Mouse (Mus musculus) gastrocnemius, postnatal 36 days (tissue): Measurements from ENCODE around the gene Evpl. TPM values are rescaled to one million over a fixed set of nuclear protein-coding genes. Genes with fewer than 3 reads are reported as not detected.

Source experiments
- DNase-seq, 2 experiments: peaks; one replicate each; pipeline ENCODE4 v3.0.0; 2022
- intact Hi-C: fragments of 180-260 bp; cut with DNase I; formaldehyde crosslinking; loops from one replicate; pipeline ENCODE4 v1.15.1; 2025
- total RNA-seq, 2 experiments: library from RNA; stranded (reverse); gene quantifications; 2 replicates each; pipeline ENCODE4 v1.2.3; 2021

Gene Evpl
- total RNA-seq, 2 experiments from 2014 or later, result 0.05 to 0.07 TPM

GRCm38 (mm10) chr11:116178411-116179121 is 59.3 kb downstream of the Evpl start:
- intact Hi-C loops, result no loop called here

GRCm38 (mm10) chr11:116176010-116176409 is 61.9 kb downstream of the Evpl start:
- intact Hi-C loops, result no loop called here
- DNase-seq, result no peak

More at GRCm38 (mm10) chr11:116178411-116179121, 59.3 kb downstream of the Evpl start:
- no peak for DNase-seq

- no peak for DNase-seq
- intact Hi-C loops, result no loop called here
These were observed 63.0 kb downstream of the Evpl start for GRCm38 (mm10) chr11:116174775-116175448.

DNA sequence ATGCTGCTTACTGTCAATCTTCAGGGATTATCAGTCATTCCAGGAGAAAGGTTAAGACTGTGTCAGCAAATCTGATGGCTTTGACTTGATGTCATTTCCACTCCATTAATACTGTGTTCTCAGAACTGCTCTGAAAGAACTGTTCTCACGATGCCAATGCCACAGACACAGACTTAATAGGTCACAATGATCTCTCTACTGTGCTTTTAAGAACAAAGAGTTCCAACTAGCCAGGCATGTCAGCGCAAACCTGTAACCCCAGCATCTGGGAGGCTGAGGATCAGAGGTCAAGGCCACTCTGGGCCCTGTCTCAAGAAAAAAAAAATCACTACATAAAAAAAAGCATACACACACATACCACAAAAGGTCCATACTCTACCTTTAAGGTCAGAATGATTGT is 65.9 kb downstream of the Evpl start:
- no peak for DNase-seq
- intact Hi-C loops, result no loop called here

Other genes with a start within 250 kb of the Evpl start
- 1 to 10 TPM; 3.0 to 3.8 TPM for gene Galk1, start 225.4 kb downstream of the Evpl start, total RNA-seq
- 10 to 100 TPM; 56.1 to 75.3 TPM for gene H3f3b, start 210.1 kb downstream of the Evpl start, total RNA-seq
- gene Unk, start 207.8 kb downstream of the Evpl start, total RNA-seq, result 1 to 10 TPM; 6.0 to 7.1 TPM
- gene Unc13d, start 160.1 kb downstream of the Evpl start, total RNA-seq, result under 1 TPM; 0.30 to 0.48 TPM
- gene Wbp2, start 151.1 kb downstream of the Evpl start, total RNA-seq, result 10 to 100 TPM; 70.1 to 71.0 TPM
- gene Trim47, start 110.9 kb downstream of the Evpl start, total RNA-seq, result 1 to 10 TPM; 9.1 to 9.3 TPM
- gene Trim65, start 106.9 kb downstream of the Evpl start, total RNA-seq, result 1 to 10 TPM; 4.1 to 4.8 TPM
- gene Mrpl38, start 99.2 kb downstream of the Evpl start, total RNA-seq, result 10 to 100 TPM; 49.4 to 49.9 TPM
- 1 to 10 TPM; 9.3 to 9.8 TPM for gene Fbf1, start 69.9 kb downstream of the Evpl start, total RNA-seq
- 10 to 100 TPM; 19.2 to 21.9 TPM for gene Ten1, start 39.2 kb downstream of the Evpl start, total RNA-seq
- gene Acox1, start 39.0 kb downstream of the Evpl start, total RNA-seq, result 10 to 100 TPM; 62.6 to 80.1 TPM
- 10 to 100 TPM; 72.1 to 83.1 TPM for gene Srp68, start 36.1 kb upstream of the Evpl start, total RNA-seq
- under 1 TPM; 0.12 to 0.31 TPM for gene Galr2, start 42.9 kb upstream of the Evpl start, total RNA-seq
- 10 to 100 TPM; 85.9 to 94.8 TPM for gene Exoc7, start 69.2 kb upstream of the Evpl start, total RNA-seq
- gene Foxj1, start 97.3 kb upstream of the Evpl start, total RNA-seq, result not detected
- 10 to 100 TPM; 23.0 to 24.5 TPM for gene Rnf157, start 175.0 kb upstream of the Evpl start, total RNA-seq
- gene Ubald2, start 196.0 kb upstream of the Evpl start, total RNA-seq, result 10 to 100 TPM; 41.8 to 56.5 TPM
- gene Qrich2, start 228.2 kb upstream of the Evpl start, total RNA-seq, result under 1 TPM in 1 of 2 experiments, not detected in 1; 0.05 TPM